8 mouse cellular contexts compared by ENCODE assay signal in genomic region chr15:84072226-84072625, GRCm38 (mm10). TPM values are rescaled to one million over a fixed set of nuclear protein-coding genes. Genes with fewer than 3 reads are reported as not detected.
DNase-seq lines count a peak whose midpoint lies in the region.

No protein-coding gene starts in this region.

- DNase-seq in heart, postnatal 10 days, result peak; percentile 34 to 77
- no peak for DNase-seq in heart, adult 11 months
- DNase-seq in ES-CJ7 (ENCODE audit: low read depth, low spot score), result peak; percentile 76
- DNase-seq in cerebellum, adult 18-20 months, result peak; percentile 67 to 76
- peak; percentile 71 to 97 for DNase-seq in frontal cortex, adult 2 months (ENCODE audit: extremely low spot score in 1 of 2, low spot score in 1 of 2)
- DNase-seq in layer of hippocampus, adult 18-20 months (ENCODE audit: low spot score in 2 of 2), result peak; percentile 68 to 91
- DNase-seq in lung, postnatal 36 days, result peak; percentile 74
- DNase-seq in thymus, postnatal 25 days, result peak; percentile 6

- intact Hi-C loops in heart, postnatal 10 days (cut with DNase I), result loop anchor here (5.0 kb wide), 1 partner anchor 95 kb away; the partner anchor contains the start of gene Pnpla3

RNA-seq across cellular contexts. Expression of gene Efcab6, which starts 7.0 kb away (rescaled TPM):
- not detected for total RNA-seq in heart, postnatal 10 days (2021)
- 7.6 and 9.6 TPM in 2 replicates for polyA plus RNA-seq in frontal cortex, adult 2 months (2012; rRNA removed)
- 1 to 10 TPM; 6.3 to 7.6 TPM for total RNA-seq in layer of hippocampus, adult 18-20 months (2021)

RNA-seq across cellular contexts. Expression of gene Sult4a1, which starts 33.3 kb away (rescaled TPM):
- not detected for total RNA-seq in heart, postnatal 10 days (2021)
- 326 and 363 TPM in 2 replicates for polyA plus RNA-seq in frontal cortex, adult 2 months (2012; rRNA removed)
- 100 to 1,000 TPM; 350 to 353 TPM for total RNA-seq in layer of hippocampus, adult 18-20 months (2021)

RNA-seq across cellular contexts. Expression of gene Pnpla5, which starts 50.7 kb away (rescaled TPM):
- total RNA-seq in heart, postnatal 10 days (2021), result not detected
- polyA plus RNA-seq in frontal cortex, adult 2 months (2012; rRNA removed), result 0.04 TPM in 1 of 2 replicates, not detected in the other
- not detected for total RNA-seq in layer of hippocampus, adult 18-20 months (2021)

Comparison
In these comparisons a context has a peak if more than half of its experiments do, and no peak if none do; other contexts are left out.
1. RNA of gene Efcab6, which starts 7.0 kb away (total RNA-seq): 6.3 to 7.6 TPM in layer of hippocampus, adult 18-20 months; not detected in heart, postnatal 10 days; every median in the first group is over 4 times any median in the second.
2. RNA of gene Sult4a1, which starts 33.3 kb away (total RNA-seq): 350 to 353 TPM in layer of hippocampus, adult 18-20 months; not detected in heart, postnatal 10 days; every median in the first group is over 100 times any median in the second.